Mouse (Mus musculus) CD4-positive naive resting alpha-beta T cell, adult 76 days (primary cell): ENCODE results near the gene Snap29. TPM values are rescaled to one million over a fixed set of nuclear protein-coding genes. Genes with fewer than 3 reads are reported as not detected.

Experiments
- total RNA-seq: library from RNA; stranded (reverse); gene quantifications from one replicate; pipeline ENCODE4 v1.2.4, GENCODE M21; 2023

Gene Snap29
- 23.6 TPM for total RNA-seq

DNA sequence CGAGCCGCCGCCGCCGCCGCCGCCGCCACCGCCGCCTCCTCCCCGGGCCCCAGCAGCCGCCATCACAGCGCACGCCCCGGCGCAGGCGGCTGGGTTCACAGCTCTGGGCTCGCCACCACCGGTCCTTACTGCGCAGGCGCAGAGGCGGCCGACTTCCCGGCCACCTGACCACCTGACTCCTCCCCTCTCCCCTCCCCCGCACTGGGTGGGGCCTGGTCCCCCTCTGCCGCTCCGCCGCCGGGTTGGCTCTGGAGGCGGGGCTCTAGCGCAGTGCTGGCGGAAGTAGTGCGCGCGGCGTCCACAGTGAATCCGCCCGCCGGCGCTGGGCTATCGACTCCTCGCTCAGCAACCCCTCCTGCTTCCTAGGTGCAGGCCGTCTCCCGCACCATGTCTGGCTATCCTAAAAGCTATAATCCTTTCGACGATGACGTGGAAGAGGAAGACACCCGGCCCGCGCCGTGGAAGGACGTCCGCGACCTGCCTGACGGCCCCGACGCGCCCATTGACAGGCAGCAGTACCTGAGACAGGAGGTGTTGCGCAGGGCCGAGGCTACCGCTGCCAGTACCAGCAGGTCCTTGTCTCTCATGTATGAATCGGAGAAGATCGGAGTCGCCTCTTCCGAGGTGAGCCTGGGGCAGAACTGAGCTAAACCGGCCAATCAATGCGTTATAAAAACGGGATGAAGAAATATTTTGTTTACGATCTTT is at the start of gene Snap29, which contains the start of gene Pi4ka:
Gene Snap29 (plus strand): TSS at position 251 of the 708 bp plus-strand sequence.
Gene Pi4ka (minus strand): TSS at position 579 of the 708 bp plus-strand sequence.

DNA sequence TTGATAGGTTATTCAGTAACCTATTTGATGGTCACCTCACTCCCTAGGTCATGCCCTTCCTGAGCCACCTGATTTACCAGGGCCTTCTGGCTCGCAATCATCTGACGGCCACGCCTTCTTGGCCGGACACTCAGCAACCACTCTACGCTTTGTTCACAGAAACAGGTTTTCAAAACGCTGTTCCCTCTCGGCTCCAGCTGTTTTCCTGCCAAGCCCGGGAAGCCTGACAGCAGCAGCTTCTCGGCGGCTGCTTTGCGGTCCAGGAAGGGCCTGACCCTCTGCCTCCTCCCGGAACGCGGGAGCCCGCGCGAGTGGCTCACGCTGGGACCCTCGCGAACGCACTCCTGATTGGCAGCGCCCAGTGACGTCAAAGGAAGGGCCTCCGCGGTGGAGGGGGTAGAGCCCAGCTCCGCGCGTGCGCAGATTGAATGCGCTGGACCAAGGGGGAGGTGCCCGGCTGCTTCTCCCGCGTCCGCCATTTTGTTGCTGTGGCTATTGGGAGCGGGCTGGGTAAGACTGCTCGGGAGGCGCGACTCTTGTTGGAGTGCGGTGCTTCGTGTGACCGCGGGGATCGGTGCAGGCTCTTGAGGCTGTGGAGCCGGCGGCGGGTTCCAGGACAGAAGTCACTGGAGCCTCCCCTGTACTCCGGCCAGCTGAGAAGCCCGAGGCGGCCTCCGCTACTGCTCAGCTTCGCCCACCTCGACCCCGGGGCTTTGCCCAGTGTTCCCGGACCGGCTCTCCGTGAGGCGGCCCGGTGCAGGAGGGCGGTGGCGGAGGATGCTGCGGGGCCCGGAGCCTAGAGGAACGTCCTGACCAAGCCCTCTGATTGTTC is 46.0 kb downstream of the Snap29 start, which contains the start of gene Crkl:
Gene Crkl (plus strand): TSS at position 447 of the 832 bp plus-strand sequence.

Other genes with a start within 250 kb of the Snap29 start
- 103 TPM for gene Ube2l3, start 203.3 kb upstream of the Snap29 start, total RNA-seq
- not detected for gene Rimbp3, start 197.4 kb upstream of the Snap29 start, total RNA-seq
- gene Hic2, start 172.4 kb upstream of the Snap29 start, total RNA-seq, result 9.0 TPM
- 43.8 TPM for gene Tmem191c, start 129.9 kb upstream of the Snap29 start, total RNA-seq
- not detected for gene Serpind1, start 74.6 kb upstream of the Snap29 start, total RNA-seq
- gene Pi4ka, start 328 bp downstream of the Snap29 start, total RNA-seq, result 124 TPM
- gene Crkl, start 46.0 kb downstream of the Snap29 start, total RNA-seq, result 43.4 TPM
- gene Aifm3, start 83.6 kb downstream of the Snap29 start, total RNA-seq, result not detected
- gene Lztr1, start 102.7 kb downstream of the Snap29 start, total RNA-seq, result 36.8 TPM
- gene Thap7, start 125.2 kb downstream of the Snap29 start, total RNA-seq, result 38.0 TPM
- 0.32 TPM for gene Lrrc74b, start 155.3 kb downstream of the Snap29 start, total RNA-seq
- gene P2rx6, start 155.9 kb downstream of the Snap29 start, total RNA-seq, result not detected
- gene Slc7a4, start 177.2 kb downstream of the Snap29 start, total RNA-seq, result not detected
- 54.0 TPM for gene Smpd4, start 213.4 kb downstream of the Snap29 start, total RNA-seq
- gene Ccdc74a, start 240.5 kb downstream of the Snap29 start, total RNA-seq, result not detected